ENCODE assay signal across 1 mouse cellular context in genomic region chr9:53536558-53537320, GRCm38 (mm10).
A peak's percentile ranks its signal among the peaks of the same experiment; 100 is the strongest.
TF ChIP-seq lines count a peak whose summit lies in the region.

Gene Atm, minus strand, starts transcription at chr9:53536740.
Gene Npat, plus strand, starts transcription at chr9:53537047.

TF ChIP-seq in CH12.LX, 34 proteins besides CTCF, POLR2A, EP300 and RAD21 (continued from another document):
- TF ChIP-seq SMC3 (IDR thresholded peaks at IDR 0.05; ENCODE audit: low read depth, low read length), result no peak
- TF ChIP-seq ZNF384 (IDR thresholded peaks at IDR 0.05; ENCODE audit: low read depth, low read length), result no peak
- TF ChIP-seq BHLHE40 (IDR thresholded peaks at IDR 0.05; ENCODE audit: low read depth, low read length), result peak; percentile 95
- TF ChIP-seq MAX (IDR thresholded peaks at IDR 0.05; ENCODE audit: low read length), result peak; percentile 93
- peak; percentile 70 for TF ChIP-seq USF1 (IDR thresholded peaks at IDR 0.05; ENCODE audit: low read depth, low read length)
- TF ChIP-seq TCF12 (IDR thresholded peaks at IDR 0.05; ENCODE audit: low read depth, low read length), result peak; percentile 30
- peak; percentile 82 for TF ChIP-seq ETS1 (conservative IDR thresholded peaks at IDR 0.05; ENCODE audit: low read depth, low read length)
- peak; percentile 42; the same call in 1 of the 2 replicates for TF ChIP-seq KAT2A (IDR thresholded peaks at IDR 0.05; ENCODE audit: insufficient replicate concordance, low read length)
- TF ChIP-seq JUN (IDR thresholded peaks at IDR 0.05; ENCODE audit: insufficient read depth, low read depth, low read length), result no peak
- TF ChIP-seq CHD2 (IDR thresholded peaks at IDR 0.05; ENCODE audit: low read length), result 0 out of 2 replicates have a peak, but pooled peaks have one; percentile 24
- TF ChIP-seq GABPA (IDR thresholded peaks at IDR 0.05; ENCODE audit: insufficient replicate concordance, low read depth, low read length), result no peak
- TF ChIP-seq NELFE (IDR thresholded peaks at IDR 0.05; ENCODE audit: low read depth, low read length), result peak; percentile 85
- 0 out of 2 replicates have a peak, but pooled peaks have one; percentile 36 for TF ChIP-seq ZMIZ1 (IDR thresholded peaks at IDR 0.05; ENCODE audit: low read depth, low read length)
